Mouse (Mus musculus) bone marrow, adult 2 months (tissue): ENCODE results near the gene Plcxd2. TPM values are rescaled to one million over a fixed set of nuclear protein-coding genes. Genes with fewer than 3 reads are reported as not detected.
A peak's percentile ranks its signal among the peaks of the same experiment; 100 is the strongest.

Source experiments
- H3K27ac ChIP-seq: fragments of 200-500 bp; 2 replicates; pipeline ENCODE4 v1.5.1; 2012; ENCODE audit warnings: low read depth, mild to moderate bottlenecking, control low read depth, inconsistent platforms, low read length; ENCODE audit not compliant: control insufficient read depth, poor library complexity, insufficient read depth
- H3K4me1 ChIP-seq: fragments of 200-500 bp; 2 replicates; pipeline ENCODE4 v1.6.1; 2011; ENCODE audit warnings: low read length; ENCODE audit not compliant: control insufficient read depth, insufficient read depth
- H3K4me3 ChIP-seq: fragments of 200-500 bp; replicated peaks from 2 replicates; pipeline ENCODE3; 2011; ENCODE audit warnings: mild to moderate bottlenecking, low read depth, low read length, control low read depth; ENCODE audit not compliant: control insufficient read depth
- CTCF ChIP-seq: fragments of 200-500 bp; IDR thresholded peaks from 2 replicates; pipeline ENCODE4 v1.5.1; 2011; ENCODE audit warnings: low read length, control low read depth; ENCODE audit not compliant: control insufficient read depth, insufficient read depth
- POLR2A ChIP-seq: fragments of 200-500 bp; IDR thresholded peaks from 2 replicates; pipeline ENCODE4 v1.6.1; 2011; ENCODE audit warnings: low read depth, mild to moderate bottlenecking, control low read depth, low read length, borderline replicate concordance; ENCODE audit not compliant: control insufficient read depth
- WGBS: fragments of 180-500 bp; shearing (Covaris S2); methylation state at CpG from one replicate; pipeline ENCODE4 v1.1.7; 2018; 5-methylcytosine and 5-hydroxymethylcytosine counted together
- polyA plus RNA-seq: library from polyadenylated mRNA; stranded (reverse); fragments of >200 nt; gene quantifications from 2 replicates; pipeline ENCODE4 v1.2.4, GENCODE M21; 2011; ENCODE audit warnings: low replicate concordance; ENCODE audit not compliant: missing spikeins, insufficient read depth, insufficient read length

Plcxd2 gene
- polyA plus RNA-seq = 0.85 TPM in 1 of 2 replicates, not detected in the other

GRCm38 (mm10) chr16:46010153-46010905 lies at the start of gene Plcxd2:
Gene Plcxd2 (minus strand): TSS chr16:46010218.
- H3K4me1 ChIP-seq = peaks cover 1% of the 10 kb centered on the region; the same call in 1 of the 2 replicates
- WGBS = under 1% methylated on average over 39 of the region's 39 CpGs
- H3K27ac ChIP-seq = peak within 1 kb of the TSS; percentile 76
- TF ChIP-seq CTCF = no peak
- peak; percentile 84 for TF ChIP-seq POLR2A
- H3K4me3 ChIP-seq = peak within 1 kb of the TSS; percentile 80

GRCm38 (mm10) chr16:46046906-46047305 lies 36.9 kb upstream of the Plcxd2 start:
- 73% methylated on average over 2 of the region's 2 CpGs for WGBS
- no peak for TF ChIP-seq POLR2A
- TF ChIP-seq CTCF = no peak
- no peak overlapping the region for H3K4me3 ChIP-seq
- H3K4me1 ChIP-seq = no peaks in the 10 kb centered on the region
- H3K27ac ChIP-seq = no peak overlapping the region

- no peak for TF ChIP-seq POLR2A
- TF ChIP-seq CTCF = no peak
- no peak overlapping the region for H3K4me3 ChIP-seq
- H3K27ac ChIP-seq = no peak overlapping the region
- no peaks in the 10 kb centered on the region for H3K4me1 ChIP-seq
- WGBS = 69% methylated on average over 2 of the region's 2 CpGs
Observed at GRCm38 (mm10) chr16:46036261-46036660, 26.2 kb upstream of the Plcxd2 start.

- no peak overlapping the region for H3K27ac ChIP-seq
- WGBS = 64% methylated on average over 9 of the region's 9 CpGs
- H3K4me1 ChIP-seq = no peaks in the 10 kb centered on the region
- no peak for TF ChIP-seq POLR2A
- TF ChIP-seq CTCF = no peak
- no peak overlapping the region for H3K4me3 ChIP-seq
Observed at GRCm38 (mm10) chr16:46033896-46034295, 23.9 kb upstream of the Plcxd2 start.

- Histone ChIP-seq H3K27ac (no peak overlapping the region), H3K4me1 (no peaks in the 10 kb centered on the region), H3K4me3 (no peak overlapping the region)
- TF ChIP-seq POLR2A (no peak), CTCF (no peak)
- 62% methylated on average over 5 of the region's 5 CpGs for WGBS
Observed at GRCm38 (mm10) chr16:46022958-46023491, 13.0 kb upstream of the Plcxd2 start.

- TF ChIP-seq POLR2A = no peak
- TF ChIP-seq CTCF = peak; percentile 56
- Histone ChIP-seq H3K27ac (no peak overlapping the region), H3K4me1 (no peaks in the 10 kb centered on the region), H3K4me3 (no peak overlapping the region)
- WGBS = 4% methylated on average over 5 of the region's 5 CpGs
Observed at GRCm38 (mm10) chr16:46022189-46022928, 12.3 kb upstream of the Plcxd2 start.

- Histone ChIP-seq H3K4me3 (no peak overlapping the region), H3K27ac (no peak overlapping the region), H3K4me1 (no peaks in the 10 kb centered on the region)
- TF ChIP-seq CTCF (no peak), POLR2A (no peak)
- 80% methylated on average over 2 of the region's 2 CpGs for WGBS
Observed at GRCm38 (mm10) chr16:46021302-46021701, 11.3 kb upstream of the Plcxd2 start.

- TF ChIP-seq POLR2A = no peak
- no peak for TF ChIP-seq CTCF
- Histone ChIP-seq H3K27ac (no peak overlapping the region), H3K4me1 (no peaks in the 10 kb centered on the region), H3K4me3 (no peak overlapping the region)
- 71% methylated on average over 2 of the region's 2 CpGs for WGBS
Observed at GRCm38 (mm10) chr16:46020396-46020795, 10.4 kb upstream of the Plcxd2 start.
